Mouse (Mus musculus): ENCODE data around the gene Metap1d. TPM values are rescaled to one million over a fixed set of nuclear protein-coding genes. Genes with fewer than 3 reads are reported as not detected.

Gene Metap1d
- total and polyA plus RNA-seq, 2 experiments: 28.0 to 35.0 TPM

- 83% methylated on average over 3 of the region's 3 CpGs for WGBS
- Histone ChIP-seq H3K4me1 (ENCODE audit: control insufficient read depth, insufficient read depth, low read length) (peaks cover 7% of the 10 kb centered on the region), H3K4me3 (ENCODE audit: insufficient read depth, low read depth, low read length) (no peak overlapping the region), H3K9ac (ENCODE audit: low read depth, low read length) (no peak overlapping the region), H3K27me3 (ENCODE audit: control insufficient read depth, insufficient read depth, low read length) (no peaks in the 10 kb centered on the region), H3K36me3 (ENCODE audit: control insufficient read depth, insufficient read depth, low read length) (no peaks in the 10 kb centered on the region), H3K27ac (replicated peaks; ENCODE audit: insufficient read depth, low read depth, low read length) (no peak overlapping the region), H3K79me2 (ENCODE audit: control insufficient read depth, insufficient read depth, low read length) (peaks cover 7% of the 10 kb centered on the region; the same call in 1 of the 2 replicates)
- DNase-seq (ENCODE audit: extremely low read depth, low read depth, low spot score): no peak
- no peak for TF ChIP-seq CTCF (IDR thresholded peaks at IDR 0.05; ENCODE audit: low read depth, low read length)
- no peak for TF ChIP-seq POLR2A (IDR thresholded peaks at IDR 0.05; ENCODE audit: extremely low read depth, insufficient read depth, low read length)
Measured at GRCm38 (mm10) chr2:71462553-71462952, 9.5 kb downstream of the Metap1d start.

GRCm38 (mm10) chr2:71466103-71466502, 13.0 kb downstream of the Metap1d start:
- Histone ChIP-seq H3K36me3 (ENCODE audit: control insufficient read depth, insufficient read depth, low read length) (no peaks in the 10 kb centered on the region), H3K9ac (ENCODE audit: low read depth, low read length) (no peak overlapping the region), H3K27me3 (ENCODE audit: control insufficient read depth, insufficient read depth, low read length) (no peaks in the 10 kb centered on the region), H3K4me1 (ENCODE audit: control insufficient read depth, insufficient read depth, low read length) (peaks cover 7% of the 10 kb centered on the region), H3K4me3 (ENCODE audit: insufficient read depth, low read depth, low read length) (no peak overlapping the region), H3K79me2 (ENCODE audit: control insufficient read depth, insufficient read depth, low read length) (peaks cover 7% of the 10 kb centered on the region; the same call in 1 of the 2 replicates), H3K27ac (replicated peaks; ENCODE audit: insufficient read depth, low read depth, low read length) (no peak overlapping the region)
- TF ChIP-seq POLR2A (IDR thresholded peaks at IDR 0.05; ENCODE audit: extremely low read depth, insufficient read depth, low read length) (no peak), CTCF (IDR thresholded peaks at IDR 0.05; ENCODE audit: low read depth, low read length) (no peak)
- DNase-seq (ENCODE audit: extremely low read depth, low read depth, low spot score): no peak
- 37% methylated on average over 6 of the region's 6 CpGs for WGBS

DNA sequence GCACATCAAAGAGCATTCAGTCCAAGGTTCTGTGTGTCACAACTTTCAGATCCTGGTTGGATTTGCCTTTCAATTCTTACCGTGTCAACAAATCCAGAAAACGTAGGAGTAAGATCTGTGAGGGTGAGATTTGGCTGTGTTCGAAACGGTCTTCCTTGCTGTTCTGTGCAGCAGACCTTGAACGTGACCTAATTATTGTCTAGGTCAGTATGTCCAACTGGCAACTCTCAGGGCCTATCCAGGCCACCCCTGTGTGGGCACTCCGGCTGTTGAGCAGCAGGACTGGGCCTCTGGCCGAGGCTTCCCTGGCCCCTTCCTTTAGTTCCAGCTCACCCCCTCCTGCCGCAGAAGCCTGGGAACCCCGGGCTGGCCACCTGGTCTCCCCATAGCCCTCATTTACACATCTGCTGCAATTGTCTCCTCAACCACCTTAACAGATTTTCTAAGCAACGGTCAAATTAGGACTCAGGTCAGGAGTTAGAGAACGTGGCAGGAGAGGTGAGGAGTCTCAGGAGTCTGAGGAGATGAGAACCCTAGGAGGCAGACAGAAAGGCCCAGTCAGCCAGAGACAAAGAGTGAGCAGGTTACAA, 13.9 kb downstream of the Metap1d start:
- Histone ChIP-seq H3K9ac (ENCODE audit: low read depth, low read length) (no peak overlapping the region), H3K27me3 (ENCODE audit: control insufficient read depth, insufficient read depth, low read length) (no peaks in the 10 kb centered on the region), H3K27ac (replicated peaks; ENCODE audit: insufficient read depth, low read depth, low read length) (peak overlapping the region; percentile 35), H3K79me2 (ENCODE audit: control insufficient read depth, insufficient read depth, low read length) (peaks cover 2% of the 10 kb centered on the region; the same call in 1 of the 2 replicates), H3K4me3 (ENCODE audit: insufficient read depth, low read depth, low read length) (no peak overlapping the region), H3K4me1 (ENCODE audit: control insufficient read depth, insufficient read depth, low read length) (peaks cover 7% of the 10 kb centered on the region), H3K36me3 (ENCODE audit: control insufficient read depth, insufficient read depth, low read length) (no peaks in the 10 kb centered on the region)
- TF ChIP-seq POLR2A (IDR thresholded peaks at IDR 0.05; ENCODE audit: extremely low read depth, insufficient read depth, low read length) (no peak), CTCF (IDR thresholded peaks at IDR 0.05; ENCODE audit: low read depth, low read length) (no peak)
- WGBS: 22% methylated on average over 11 of the region's 11 CpGs
- peak; percentile 91 for DNase-seq (ENCODE audit: extremely low read depth, low read depth, low spot score)

DNA sequence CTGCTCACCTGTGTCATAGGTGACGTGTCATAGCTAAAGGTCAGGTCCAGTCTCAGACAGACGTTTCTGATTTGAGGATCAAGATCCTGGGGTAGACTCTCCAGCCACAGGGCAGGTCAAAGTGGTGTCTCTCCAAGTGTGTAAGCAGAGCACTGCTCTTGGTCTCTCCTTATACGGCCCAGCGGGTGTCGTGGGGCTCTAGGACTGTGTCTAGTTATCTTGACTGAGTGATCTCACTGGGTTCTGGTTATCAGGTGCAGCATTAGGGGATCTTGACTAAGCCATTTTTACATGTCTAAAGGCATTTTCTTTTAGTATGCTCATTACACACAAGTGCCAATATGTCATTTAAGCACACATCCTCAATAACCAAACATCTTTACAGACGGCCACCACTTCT, 18.0 kb downstream of the Metap1d start:
- H3K79me2 ChIP-seq (ENCODE audit: control insufficient read depth, insufficient read depth, low read length): no peaks in the 10 kb centered on the region
- no peaks in the 10 kb centered on the region for H3K36me3 ChIP-seq (ENCODE audit: control insufficient read depth, insufficient read depth, low read length)
- no peak for DNase-seq (ENCODE audit: extremely low read depth, low read depth, low spot score)
- H3K27me3 ChIP-seq (ENCODE audit: control insufficient read depth, insufficient read depth, low read length): no peaks in the 10 kb centered on the region
- H3K9ac ChIP-seq (ENCODE audit: low read depth, low read length): no peak overlapping the region
- TF ChIP-seq CTCF (IDR thresholded peaks at IDR 0.05; ENCODE audit: low read depth, low read length): no peak
- no peak for TF ChIP-seq POLR2A (IDR thresholded peaks at IDR 0.05; ENCODE audit: extremely low read depth, insufficient read depth, low read length)
- H3K4me3 ChIP-seq (ENCODE audit: insufficient read depth, low read depth, low read length): no peak overlapping the region
- no peak overlapping the region for H3K27ac ChIP-seq (replicated peaks; ENCODE audit: insufficient read depth, low read depth, low read length)
- H3K4me1 ChIP-seq (ENCODE audit: control insufficient read depth, insufficient read depth, low read length): peaks cover 6% of the 10 kb centered on the region
- WGBS: 90% methylated on average over 6 of the region's 6 CpGs

DNA sequence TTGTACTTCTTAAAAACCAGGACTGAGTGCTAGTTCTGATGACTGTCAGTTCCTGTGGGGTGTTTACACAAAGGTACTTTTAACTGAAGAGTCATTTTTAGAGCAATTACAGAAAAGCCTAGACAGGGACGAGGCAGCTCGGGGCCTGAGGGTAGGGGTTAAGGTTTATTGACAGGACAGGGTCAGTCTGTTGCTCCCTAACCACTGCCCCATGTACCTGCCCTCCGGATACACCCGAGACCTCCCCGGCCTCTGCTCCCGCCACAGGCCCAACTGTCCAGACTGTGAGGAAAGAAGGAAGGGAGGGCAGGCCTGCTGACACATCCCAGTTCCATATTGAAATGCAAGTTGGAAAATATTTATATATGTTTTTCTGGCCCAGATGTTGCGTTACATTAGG, 20.8 kb downstream of the Metap1d start:
- DNase-seq (ENCODE audit: extremely low read depth, low read depth, low spot score): peak; percentile 12
- Histone ChIP-seq H3K9ac (ENCODE audit: low read depth, low read length) (no peak overlapping the region), H3K36me3 (ENCODE audit: control insufficient read depth, insufficient read depth, low read length) (no peaks in the 10 kb centered on the region), H3K4me1 (ENCODE audit: control insufficient read depth, insufficient read depth, low read length) (no peaks in the 10 kb centered on the region), H3K4me3 (ENCODE audit: insufficient read depth, low read depth, low read length) (no peak overlapping the region), H3K27me3 (ENCODE audit: control insufficient read depth, insufficient read depth, low read length) (no peaks in the 10 kb centered on the region), H3K79me2 (ENCODE audit: control insufficient read depth, insufficient read depth, low read length) (no peaks in the 10 kb centered on the region), H3K27ac (replicated peaks; ENCODE audit: insufficient read depth, low read depth, low read length) (no peak overlapping the region)
- TF ChIP-seq CTCF (IDR thresholded peaks at IDR 0.05; ENCODE audit: low read depth, low read length) (no peak), POLR2A (IDR thresholded peaks at IDR 0.05; ENCODE audit: extremely low read depth, insufficient read depth, low read length) (no peak)
- WGBS: 49% methylated on average over 7 of the region's 7 CpGs

- Histone ChIP-seq H3K36me3 (ENCODE audit: control insufficient read depth, insufficient read depth, low read length) (no peaks in the 10 kb centered on the region), H3K27me3 (ENCODE audit: control insufficient read depth, insufficient read depth, low read length) (no peaks in the 10 kb centered on the region), H3K9ac (ENCODE audit: low read depth, low read length) (no peak overlapping the region), H3K4me1 (ENCODE audit: control insufficient read depth, insufficient read depth, low read length) (no peaks in the 10 kb centered on the region), H3K27ac (replicated peaks; ENCODE audit: insufficient read depth, low read depth, low read length) (no peak overlapping the region), H3K79me2 (ENCODE audit: control insufficient read depth, insufficient read depth, low read length) (no peaks in the 10 kb centered on the region), H3K4me3 (ENCODE audit: insufficient read depth, low read depth, low read length) (no peak overlapping the region)
- no peak for DNase-seq (ENCODE audit: extremely low read depth, low read depth, low spot score)
- no peak for TF ChIP-seq POLR2A (IDR thresholded peaks at IDR 0.05; ENCODE audit: extremely low read depth, insufficient read depth, low read length)
- no peak for TF ChIP-seq CTCF (IDR thresholded peaks at IDR 0.05; ENCODE audit: low read depth, low read length)
- 81% methylated on average over 7 of the region's 7 CpGs for WGBS
Measured at GRCm38 (mm10) chr2:71474345-71474744, 21.3 kb downstream of the Metap1d start.

Measured in liver, adult 2 months (tissue).